Mouse (Mus musculus) heart, postnatal 0 days (tissue): Measurements from ENCODE around the gene Xirp2.

Experiments
- CTCF ChIP-seq: IDR thresholded peaks from 2 replicates; pipeline ENCODE4 v1.5.1; 2016; ENCODE audit warnings: antibody characterized with exemption, control low read depth, low read depth
- EP300 ChIP-seq: IDR thresholded peaks from 2 replicates; pipeline ENCODE4 v1.6.1; 2016; ENCODE audit warnings: antibody characterized with exemption, low read depth

DNA sequence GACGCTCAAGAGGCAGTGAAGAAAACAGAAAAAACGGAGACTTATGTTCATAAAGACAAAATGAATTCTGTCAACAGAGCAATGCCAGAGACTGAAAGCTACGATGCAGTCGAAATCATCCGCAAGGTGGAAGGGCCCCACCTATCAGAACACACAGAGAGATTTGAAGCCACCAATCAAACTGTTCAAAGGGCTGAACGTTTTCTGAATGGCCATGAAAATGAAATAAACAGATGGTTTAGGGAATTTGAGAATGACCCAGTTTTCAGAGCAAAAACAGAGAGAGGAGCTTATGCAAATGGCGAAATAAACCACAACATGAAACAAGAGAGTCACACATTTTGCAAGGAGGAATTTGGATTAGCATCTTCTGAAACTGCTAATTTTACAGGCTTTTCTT, 70.6 kb downstream of the Xirp2 start:
- TF ChIP-seq CTCF (no peak), EP300 (no peak)
